Mouse (Mus musculus): ENCODE data around the gene Fibp. TPM values are rescaled to one million over a fixed set of nuclear protein-coding genes. Genes with fewer than 3 reads are reported as not detected.
A peak's percentile ranks its signal among the peaks of the same experiment; 100 is the strongest.

The Fibp gene
- polyA plus RNA-seq, 1 experiment from 2014 or later, result 192 TPM

GRCm38 (mm10) chr19:5472857-5473256, 12.4 kb downstream of the Fibp start:
- Histone ChIP-seq H3K4me1 (replicated peaks) (peaks cover 30% of the 10 kb centered on the region), H3K36me3 (peaks cover 7% of the 10 kb centered on the region), H3K27me3 (no peaks in the 10 kb centered on the region), H3K27ac (no peak overlapping the region), H3K4me2 (replicated peaks) (no peak overlapping the region), H3K4me3 (replicated peaks) (no peak overlapping the region), H3K9ac (replicated peaks) (no peak overlapping the region), H3K9me3 (no peaks in the 10 kb centered on the region)
- no peak for ATAC-seq
- WGBS, result 83% methylated on average over 3 of the region's 3 CpGs

- peak within 1 kb of the TSS; percentile 57 for H3K4me3 ChIP-seq (replicated peaks)
- H3K4me1 ChIP-seq (replicated peaks), result peaks cover 30% of the 10 kb centered on the region
- no peaks in the 10 kb centered on the region for H3K9me3 ChIP-seq
- peak; percentile 65 for ATAC-seq
- H3K27me3 ChIP-seq, result no peaks in the 10 kb centered on the region
- peak within 1 kb of the TSS; percentile 95 for H3K4me2 ChIP-seq (replicated peaks)
- peak within 1 kb of the TSS; percentile 81 for H3K9ac ChIP-seq (replicated peaks)
- peak within 1 kb of the TSS; percentile 60 for H3K27ac ChIP-seq
- 1% methylated on average over 22 of the region's 22 CpGs for WGBS
- H3K36me3 ChIP-seq, result 0 out of 2 replicates have a peak, but pooled peaks cover 11% of the 10 kb centered on the region
Measured at GRCm38 (mm10) chr19:5473720-5474119, 13.3 kb downstream of the Fibp start, which contains the start of gene Efemp2. Gene Efemp2 (plus strand): TSS chr19:5473954.

- no peaks in the 10 kb centered on the region for H3K27me3 ChIP-seq
- ATAC-seq, result peak; percentile 81
- under 1% methylated on average over 63 of the region's 68 CpGs for WGBS
- 0 out of 2 replicates have a peak, but pooled peaks cover 11% of the 10 kb centered on the region for H3K36me3 ChIP-seq
- peak overlapping the region; percentile 57 for H3K4me3 ChIP-seq (replicated peaks)
- peaks cover 30% of the 10 kb centered on the region for H3K4me1 ChIP-seq (replicated peaks)
- H3K27ac ChIP-seq, result peak overlapping the region; percentile 60
- H3K9ac ChIP-seq (replicated peaks), result peak overlapping the region; percentile 81
- H3K9me3 ChIP-seq, result no peaks in the 10 kb centered on the region
- peak overlapping the region; percentile 95 for H3K4me2 ChIP-seq (replicated peaks)
Measured at GRCm38 (mm10) chr19:5474281-5475068, 14.1 kb downstream of the Fibp start.

GRCm38 (mm10) chr19:5475069-5475714, 14.8 kb downstream of the Fibp start:
- H3K4me2 ChIP-seq (replicated peaks), result peak overlapping the region; percentile 95
- no peaks in the 10 kb centered on the region for H3K9me3 ChIP-seq
- 23% methylated on average over 13 of the region's 13 CpGs for WGBS
- H3K4me1 ChIP-seq (replicated peaks), result peaks cover 30% of the 10 kb centered on the region
- no peaks in the 10 kb centered on the region for H3K27me3 ChIP-seq
- peak; percentile 25 for ATAC-seq
- 0 out of 2 replicates have a peak, but pooled peaks cover 15% of the 10 kb centered on the region for H3K36me3 ChIP-seq
- peak overlapping the region; percentile 57 for H3K4me3 ChIP-seq (replicated peaks)
- H3K9ac ChIP-seq (replicated peaks), result peak overlapping the region; percentile 81
- H3K27ac ChIP-seq, result peak overlapping the region; percentile 60

GRCm38 (mm10) chr19:5477004-5477667, 16.7 kb downstream of the Fibp start:
- Histone ChIP-seq H3K4me2 (replicated peaks) (no peak overlapping the region), H3K27me3 (no peaks in the 10 kb centered on the region), H3K9ac (replicated peaks) (no peak overlapping the region), H3K27ac (no peak overlapping the region), H3K4me3 (replicated peaks) (no peak overlapping the region), H3K9me3 (no peaks in the 10 kb centered on the region), H3K36me3 (peaks cover 23% of the 10 kb centered on the region), H3K4me1 (replicated peaks) (peaks cover 27% of the 10 kb centered on the region)
- ATAC-seq, result no peak
- 86% methylated on average over 10 of the region's 10 CpGs for WGBS

GRCm38 (mm10) chr19:5477668-5478300, 17.4 kb downstream of the Fibp start:
- Histone ChIP-seq H3K9ac (replicated peaks) (no peak overlapping the region), H3K4me1 (replicated peaks) (peaks cover 27% of the 10 kb centered on the region), H3K27ac (no peak overlapping the region), H3K36me3 (peaks cover 30% of the 10 kb centered on the region), H3K4me3 (replicated peaks) (no peak overlapping the region), H3K9me3 (no peaks in the 10 kb centered on the region), H3K4me2 (replicated peaks) (no peak overlapping the region), H3K27me3 (no peaks in the 10 kb centered on the region)
- ATAC-seq, result no peak
- WGBS, result 94% methylated on average over 18 of the region's 18 CpGs

GRCm38 (mm10) chr19:5480016-5480415, 19.6 kb downstream of the Fibp start:
- Histone ChIP-seq H3K4me3 (replicated peaks) (no peak overlapping the region), H3K4me2 (replicated peaks) (no peak overlapping the region), H3K9me3 (no peaks in the 10 kb centered on the region), H3K9ac (replicated peaks) (no peak overlapping the region), H3K36me3 (peaks cover 51% of the 10 kb centered on the region), H3K27me3 (no peaks in the 10 kb centered on the region), H3K4me1 (replicated peaks) (peaks cover 12% of the 10 kb centered on the region), H3K27ac (no peak overlapping the region)
- WGBS, result 94% methylated on average over 10 of the region's 10 CpGs
- ATAC-seq, result no peak

GRCm38 (mm10) chr19:5481398-5481797, 21.0 kb downstream of the Fibp start:
- H3K4me2 ChIP-seq (replicated peaks), result no peak overlapping the region
- 90% methylated on average over 10 of the region's 10 CpGs for WGBS
- H3K4me3 ChIP-seq (replicated peaks), result no peak overlapping the region
- H3K9ac ChIP-seq (replicated peaks), result no peak overlapping the region
- no peaks in the 10 kb centered on the region for H3K9me3 ChIP-seq
- H3K27ac ChIP-seq, result no peak overlapping the region
- H3K27me3 ChIP-seq, result no peaks in the 10 kb centered on the region
- no peak for ATAC-seq
- H3K4me1 ChIP-seq (replicated peaks), result peaks cover 2% of the 10 kb centered on the region
- H3K36me3 ChIP-seq, result peaks cover 65% of the 10 kb centered on the region

- ATAC-seq, result no peak
- WGBS, result 96% methylated on average over 19 of the region's 19 CpGs
- no peaks in the 10 kb centered on the region for H3K9me3 ChIP-seq
- peaks cover 56% of the 10 kb centered on the region for H3K36me3 ChIP-seq
- H3K27me3 ChIP-seq, result no peaks in the 10 kb centered on the region
- no peak overlapping the region for H3K4me2 ChIP-seq (replicated peaks)
- H3K9ac ChIP-seq (replicated peaks), result no peak overlapping the region
- H3K4me3 ChIP-seq (replicated peaks), result no peak overlapping the region
- peaks cover 20% of the 10 kb centered on the region for H3K4me1 ChIP-seq (replicated peaks)
- no peak overlapping the region for H3K27ac ChIP-seq
Measured at GRCm38 (mm10) chr19:5483386-5484359, 23.3 kb downstream of the Fibp start.

- H3K9me3 ChIP-seq, result no peaks in the 10 kb centered on the region
- ATAC-seq, result no peak
- no peak overlapping the region for H3K4me2 ChIP-seq (replicated peaks)
- H3K27me3 ChIP-seq, result no peaks in the 10 kb centered on the region
- peaks cover 29% of the 10 kb centered on the region for H3K4me1 ChIP-seq (replicated peaks)
- no peak overlapping the region for H3K9ac ChIP-seq (replicated peaks)
- WGBS, result 92% methylated on average over 5 of the region's 5 CpGs
- H3K27ac ChIP-seq, result no peak overlapping the region
- H3K4me3 ChIP-seq (replicated peaks), result no peak overlapping the region
- H3K36me3 ChIP-seq, result peaks cover 56% of the 10 kb centered on the region
Measured at GRCm38 (mm10) chr19:5484496-5484895, 24.1 kb downstream of the Fibp start.

GRCm38 (mm10) chr19:5485371-5485770, 25.0 kb downstream of the Fibp start:
- Histone ChIP-seq H3K4me2 (replicated peaks) (no peak overlapping the region), H3K36me3 (peaks cover 52% of the 10 kb centered on the region), H3K4me3 (replicated peaks) (no peak overlapping the region), H3K9ac (replicated peaks) (no peak overlapping the region), H3K27me3 (no peaks in the 10 kb centered on the region), H3K4me1 (replicated peaks) (peaks cover 36% of the 10 kb centered on the region), H3K27ac (no peak overlapping the region), H3K9me3 (no peaks in the 10 kb centered on the region)
- WGBS, result 91% methylated on average over 8 of the region's 8 CpGs
- ATAC-seq, result no peak

Measured in midbrain, embryonic 13.5 days (tissue).